Mouse (Mus musculus): ENCODE measurements around the gene Hyal2.

- TF ChIP-seq EP300 (IDR thresholded peaks at IDR 0.05; ENCODE audit: low read depth) (no peak), CTCF (IDR thresholded peaks at IDR 0.05; ENCODE audit: low read depth) (no peak)
Measured at GRCm38 (mm10) chr9:107579023-107579900, 11.5 kb downstream of the Hyal2 start.
